Mouse (Mus musculus) heart, adult 2 months (tissue): Measurements from ENCODE around the gene Dgkg. TPM values are rescaled to one million over a fixed set of nuclear protein-coding genes. Genes with fewer than 3 reads are reported as not detected.
A peak's percentile ranks its signal among the peaks of the same experiment; 100 is the strongest.

Source experiments
- DNase-seq, 2 experiments: peaks; one replicate each; pipeline ENCODE4 v3.0.0; 2021
- H3K27ac ChIP-seq: fragments of 200-600 bp; 2 replicates; pipeline ENCODE4 v1.8.1; 2022
- H3K27me3 ChIP-seq: fragments of 200-500 bp; 2 replicates; pipeline ENCODE4 v1.6.1; 2012; ENCODE audit warnings: mild to moderate bottlenecking, low read length, inconsistent platforms, mixed read lengths; ENCODE audit not compliant: control insufficient read depth, insufficient read depth
- H3K36me3 ChIP-seq: fragments of 200-500 bp; 2 replicates; pipeline ENCODE4 v1.6.1; 2012; ENCODE audit warnings: low read length, inconsistent platforms; ENCODE audit not compliant: control insufficient read depth, insufficient read depth
- H3K4me1 ChIP-seq: fragments of 200-500 bp; 2 replicates; pipeline ENCODE4 v1.6.1; 2011; ENCODE audit warnings: low read length; ENCODE audit not compliant: control insufficient read depth, insufficient read depth
- H3K4me3 ChIP-seq: fragments of 200-600 bp; 2 replicates; pipeline ENCODE4 v1.8.1; 2022
- H3K79me2 ChIP-seq: fragments of 200-500 bp; replicated peaks from 2 replicates; pipeline ENCODE4 v1.6.1; 2012; ENCODE audit warnings: mild to moderate bottlenecking, inconsistent platforms, low read length, moderate library complexity, mixed read lengths; ENCODE audit not compliant: control insufficient read depth, insufficient read depth
- H3K9ac ChIP-seq: fragments of 200-500 bp; 2 replicates; pipeline ENCODE4 v1.6.1; 2012; ENCODE audit warnings: low read depth, mild to moderate bottlenecking, control low read depth, inconsistent platforms, low read length, mixed read lengths
- CTCF ChIP-seq: fragments of 200-600 bp; IDR thresholded peaks from 2 replicates; pipeline ENCODE4 v1.8.1; 2022; ENCODE audit warnings: antibody characterized with exemption, mild to moderate bottlenecking, moderate library complexity
- EP300 ChIP-seq: fragments of 200-500 bp; IDR thresholded peaks from 2 replicates; pipeline ENCODE4 v1.6.1; 2011; ENCODE audit warnings: low read depth, low read length, control low read depth; ENCODE audit not compliant: insufficient read depth
- POLR2A ChIP-seq: fragments of 200-500 bp; IDR thresholded peaks from 2 replicates; pipeline ENCODE4 v1.6.1; 2011; ENCODE audit warnings: mild to moderate bottlenecking, low read depth, low read length, control low read depth; ENCODE audit not compliant: insufficient read depth
- WGBS: fragments of 180-500 bp; shearing (Covaris S2); methylation state at CpG from one replicate; pipeline ENCODE4 v1.1.7; 2018; 5-methylcytosine and 5-hydroxymethylcytosine counted together
- intact Hi-C: fragments of 180-260 bp; cut with DNase I; formaldehyde crosslinking; loops from one replicate; pipeline ENCODE4 v1.15.1; 2025
- polyA plus RNA-seq: library from polyadenylated mRNA; depleted of rRNA; stranded (reverse); fragments of >200 nt; gene quantifications from 2 replicates; pipeline ENCODE4 v1.2.3, GENCODE M21; 2012
- total RNA-seq, 2 experiments: library from RNA; stranded (reverse); gene quantifications; 2 replicates each; pipeline ENCODE4 v1.2.3; 2021

Gene Dgkg
- total and polyA plus RNA-seq, 3 experiments, result 0.25 to 0.96 (median 0.39) TPM

DNA sequence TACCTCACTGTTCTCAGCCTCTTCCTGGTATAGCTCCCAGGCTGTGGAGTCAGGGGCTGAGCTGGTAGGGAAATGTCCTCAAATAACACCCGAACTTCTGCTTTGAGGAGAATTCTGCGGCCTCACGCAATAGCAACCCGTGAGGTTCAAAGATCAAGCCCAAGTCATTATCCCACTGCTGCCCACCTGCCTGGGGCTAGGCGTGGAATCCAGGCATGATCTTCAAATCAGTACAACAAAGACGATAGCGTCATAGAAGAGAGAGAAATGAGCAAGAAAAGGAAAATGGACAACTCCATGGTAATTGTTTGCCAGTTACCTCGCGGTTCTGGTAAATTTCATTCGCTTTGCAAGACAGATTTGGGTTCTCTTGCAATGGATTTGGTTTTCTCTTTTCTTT lies 109.3 kb downstream of the Dgkg start:
- intact Hi-C loops, result loop anchor here (1.0 to 5.0 kb wide), 3 partner anchors 45 to 245 kb away; partner anchors contain the start of gene Etv5
- no peak overlapping the region; the same call in 1 of the 2 replicates for H3K27ac ChIP-seq
- H3K9ac ChIP-seq, result no peak overlapping the region
- peaks cover 7% of the 10 kb centered on the region; the same call in 1 of the 2 replicates for H3K36me3 ChIP-seq
- 52% methylated on average over 10 of the region's 10 CpGs for WGBS
- no peak for DNase-seq
- no peaks in the 10 kb centered on the region for H3K79me2 ChIP-seq
- TF ChIP-seq POLR2A (no peak), EP300 (no peak), CTCF (no peak)
- no peaks in the 10 kb centered on the region for H3K27me3 ChIP-seq
- H3K4me3 ChIP-seq, result peak overlapping the region; percentile 41
- H3K4me1 ChIP-seq, result peaks cover 14% of the 10 kb centered on the region

DNA sequence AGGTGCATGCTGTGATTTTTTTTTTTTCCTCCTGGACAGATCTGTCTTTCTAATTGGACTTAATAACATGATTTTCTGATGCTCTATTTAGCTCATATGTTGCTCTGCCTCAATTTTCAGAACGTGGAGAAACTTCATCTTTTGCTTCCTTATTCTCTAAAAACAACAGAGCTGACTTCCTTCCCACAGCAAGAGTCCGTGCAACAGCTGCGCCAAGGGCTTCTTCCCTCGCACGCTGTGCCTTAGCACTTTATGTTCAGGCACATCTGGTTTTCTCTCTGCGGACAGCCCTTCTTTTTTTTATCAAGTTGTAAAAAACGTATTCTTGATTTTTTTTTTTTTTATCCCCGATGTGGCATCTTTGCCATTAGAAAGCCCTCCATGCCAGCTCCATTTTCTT lies 111.2 kb downstream of the Dgkg start:
- Histone ChIP-seq H3K27me3 (no peaks in the 10 kb centered on the region), H3K27ac (peak overlapping the region; percentile 82), H3K4me1 (peaks cover 14% of the 10 kb centered on the region), H3K9ac (peak overlapping the region; percentile 20), H3K4me3 (no peak overlapping the region), H3K36me3 (peaks cover 7% of the 10 kb centered on the region; the same call in 1 of the 2 replicates), H3K79me2 (no peaks in the 10 kb centered on the region)
- intact Hi-C loops, result loop anchor here (5.0 kb wide), 1 partner anchor 43 kb away; no protein-coding TSS in a partner anchor
- DNase-seq, result peak in 1 of 2 experiments; percentile 25
- WGBS, result 44% methylated on average over 8 of the region's 8 CpGs
- no peak for TF ChIP-seq EP300
- TF ChIP-seq POLR2A, result no peak
- no peak for TF ChIP-seq CTCF

DNA sequence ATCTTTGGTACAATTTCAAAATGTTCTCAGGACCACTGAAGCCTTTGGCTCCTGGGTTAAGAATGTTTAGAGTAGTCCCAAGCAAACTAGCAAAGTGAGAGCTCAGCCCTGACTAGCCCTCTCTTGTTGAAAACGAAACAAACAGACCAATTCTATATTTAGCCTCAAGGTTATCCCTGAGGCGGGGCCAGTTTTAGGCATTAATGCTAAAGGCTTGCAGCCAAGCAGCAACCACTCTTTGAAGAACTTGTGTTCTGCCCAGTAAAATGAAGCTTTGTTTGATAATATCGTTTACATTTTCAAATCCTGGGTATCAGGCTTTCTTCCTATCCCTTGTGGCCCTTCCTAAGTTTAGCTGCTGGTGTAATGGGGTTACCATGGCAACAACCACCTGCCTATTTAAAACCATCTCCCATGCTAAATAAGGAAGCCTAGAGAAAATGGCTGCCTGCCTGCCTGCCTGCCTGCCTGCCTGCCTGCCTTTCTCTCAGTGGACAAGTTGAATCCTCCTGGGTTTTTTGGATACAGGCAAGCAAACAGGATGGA lies 111.9 kb downstream of the Dgkg start:
- Histone ChIP-seq H3K4me1 (peaks cover 14% of the 10 kb centered on the region), H3K79me2 (no peaks in the 10 kb centered on the region), H3K36me3 (peaks cover 7% of the 10 kb centered on the region; the same call in 1 of the 2 replicates), H3K27me3 (no peaks in the 10 kb centered on the region), H3K9ac (peak overlapping the region; percentile 20), H3K4me3 (no peak overlapping the region), H3K27ac (peak overlapping the region; percentile 82)
- WGBS, result 2% methylated on average over 3 of the region's 3 CpGs
- intact Hi-C loops, result loop anchor here (5.0 kb wide), 1 partner anchor 43 kb away; no protein-coding TSS in a partner anchor
- peak in 1 of 2 experiments; percentile 51 for DNase-seq
- TF ChIP-seq CTCF, result no peak
- 0 out of 2 replicates have a peak, but pooled peaks have one; percentile 23 for TF ChIP-seq POLR2A

DNA sequence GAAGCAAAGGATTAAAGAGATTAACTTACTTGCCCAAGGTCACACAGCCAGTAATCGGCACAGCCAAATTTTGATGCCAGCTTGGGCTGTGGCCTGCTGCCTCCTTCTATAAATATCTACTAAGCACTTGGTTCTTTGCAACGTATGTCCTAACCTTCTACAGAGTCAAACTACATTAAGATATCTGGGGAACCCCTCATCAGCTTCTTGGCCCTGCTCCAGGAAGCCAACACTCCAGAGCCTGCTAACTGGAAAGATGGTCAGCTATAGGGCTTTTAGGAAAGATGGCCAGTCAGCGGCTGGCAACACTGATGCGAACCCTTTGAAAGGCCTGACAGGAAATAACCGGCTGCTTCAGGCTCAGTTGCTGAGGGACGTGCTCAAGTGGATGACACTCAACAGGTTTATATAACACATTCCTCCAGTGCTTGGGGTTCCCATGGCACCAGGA lies 114.3 kb downstream of the Dgkg start:
- intact Hi-C loops, result no loop called here
- peak; percentile 37 to 68 for DNase-seq
- peaks cover 13% of the 10 kb centered on the region for H3K4me1 ChIP-seq

DNA sequence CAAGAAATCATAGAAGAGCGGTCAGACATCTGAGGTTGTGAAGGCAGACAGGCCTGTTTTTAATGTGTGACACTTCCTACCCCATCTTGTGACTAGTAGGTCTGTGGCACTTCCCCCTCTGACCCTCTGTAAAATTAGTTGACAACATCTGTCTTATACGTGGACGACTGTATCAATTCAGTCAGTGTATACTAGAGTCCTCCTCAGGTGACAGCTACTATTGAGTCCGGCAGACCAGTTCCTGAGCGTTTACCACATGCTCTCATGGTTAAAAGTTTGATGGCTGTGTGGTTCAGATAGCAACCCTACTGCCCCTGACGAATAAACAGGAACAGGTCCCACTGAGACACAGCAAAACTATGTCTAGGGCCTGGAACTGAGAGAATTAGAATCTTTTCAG lies 117.7 kb downstream of the Dgkg start:
- 87% methylated on average over 6 of the region's 6 CpGs for WGBS
- H3K27me3 ChIP-seq, result no peaks in the 10 kb centered on the region
- TF ChIP-seq EP300 (no peak), POLR2A (no peak), CTCF (no peak)
- no peaks in the 10 kb centered on the region for H3K79me2 ChIP-seq
- peaks cover under 1% of the 10 kb centered on the region for H3K4me1 ChIP-seq
- no peak for DNase-seq
- H3K9ac ChIP-seq, result no peak overlapping the region
- no peak overlapping the region for H3K27ac ChIP-seq
- H3K36me3 ChIP-seq, result no peaks in the 10 kb centered on the region; the same call in 1 of the 2 replicates
- intact Hi-C loops, result no loop called here
- no peak overlapping the region for H3K4me3 ChIP-seq

More for the DNA sequence above, 114.3 kb downstream of the Dgkg start:
- Histone ChIP-seq H3K4me3 (no peak overlapping the region), H3K9ac (no peak overlapping the region), H3K27me3 (no peaks in the 10 kb centered on the region), H3K36me3 (peaks cover 7% of the 10 kb centered on the region; the same call in 1 of the 2 replicates), H3K79me2 (no peaks in the 10 kb centered on the region), H3K27ac (peak overlapping the region; percentile 82)
- WGBS, result 46% methylated on average over 6 of the region's 6 CpGs
- TF ChIP-seq CTCF (no peak), POLR2A (peak; percentile 56; the same call in 1 of the 2 replicates)

DNA sequence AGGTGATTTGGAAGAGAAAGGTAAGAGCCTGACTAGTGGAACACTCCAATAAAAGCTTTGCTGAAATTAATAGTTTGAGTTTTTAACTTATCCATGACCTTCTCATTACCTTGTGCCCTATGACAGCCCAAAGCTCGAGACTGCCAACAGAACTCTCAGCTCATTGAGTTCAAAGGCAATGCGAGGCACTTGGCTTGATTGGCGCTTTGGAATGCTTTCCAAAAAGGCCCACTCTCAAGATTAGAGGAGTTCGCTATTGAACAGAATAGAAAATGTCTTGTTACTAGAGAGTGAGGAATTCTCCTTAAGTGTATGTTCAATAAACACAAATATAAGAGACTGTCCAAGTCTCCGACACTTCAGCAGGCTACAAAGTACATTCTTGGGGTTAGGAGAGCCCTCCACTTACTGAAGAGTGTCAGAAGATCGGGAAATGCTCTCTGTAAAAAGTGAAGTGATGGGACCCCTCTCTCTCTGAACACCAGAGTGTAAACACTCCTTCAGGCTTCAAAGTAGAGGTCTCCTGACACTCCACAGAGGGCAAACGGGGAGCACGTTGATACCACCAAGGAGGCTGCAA lies 120.3 kb downstream of the Dgkg start:
- no peak overlapping the region for H3K4me3 ChIP-seq
- H3K4me1 ChIP-seq, result peaks cover under 1% of the 10 kb centered on the region; the same call in 1 of the 2 replicates
- DNase-seq, result no peak
- H3K36me3 ChIP-seq, result no peaks in the 10 kb centered on the region
- 66% methylated on average over 8 of the region's 8 CpGs for WGBS
- H3K79me2 ChIP-seq, result no peaks in the 10 kb centered on the region
- TF ChIP-seq EP300 (no peak), CTCF (no peak), POLR2A (no peak)
- no peak overlapping the region for H3K9ac ChIP-seq
- intact Hi-C loops, result no loop called here
- no peaks in the 10 kb centered on the region for H3K27me3 ChIP-seq
- H3K27ac ChIP-seq, result no peak overlapping the region
